Mouse (Mus musculus) limb, embryonic 13.5 days (tissue): Measurements from ENCODE around the gene Gm10130. TPM values are rescaled to one million over a fixed set of nuclear protein-coding genes. Genes with fewer than 3 reads are reported as not detected.
"Not testable (repeated sequence)": the region's sequence is repeated elsewhere in the genome, so short reads cannot be mapped to it uniquely, and the experiment has no call there.

Experiments
- ATAC-seq: fragments of 200-750 bp; cut with Nextera tagmentation; 2 replicates; pipeline ENCODE4 v1.8.0; 2017; ENCODE audit warnings: low read depth, moderate number of reproducible peaks, moderate TSS enrichment; ENCODE audit not compliant: low FRiP score
- H3K27ac ChIP-seq: fragments of 300-500 bp; sonication (generic); 2 replicates; pipeline ENCODE4 v1.5.1; 2015; ENCODE audit warnings: inconsistent platforms, mild to moderate bottlenecking, moderate library complexity
- H3K27me3 ChIP-seq: fragments of 300-500 bp; sonication (generic); 2 replicates; pipeline ENCODE4 v1.6.1; 2015; ENCODE audit warnings: mild to moderate bottlenecking, inconsistent platforms
- H3K36me3 ChIP-seq: fragments of 300-500 bp; sonication (generic); 2 replicates; pipeline ENCODE4 v1.6.1; 2015; ENCODE audit warnings: inconsistent platforms, mild to moderate bottlenecking, moderate library complexity
- H3K4me1 ChIP-seq: fragments of 300-500 bp; sonication (generic); 2 replicates; pipeline ENCODE4 v1.6.1; 2015; ENCODE audit warnings: inconsistent platforms
- H3K4me2 ChIP-seq: fragments of 300-500 bp; sonication (generic); replicated peaks from 2 replicates; pipeline ENCODE4 v1.6.1; 2015; ENCODE audit warnings: inconsistent platforms, mild to moderate bottlenecking, moderate library complexity
- H3K4me3 ChIP-seq: fragments of 300-500 bp; sonication (generic); 2 replicates; pipeline ENCODE4 v1.5.1; 2015; ENCODE audit warnings: moderate library complexity, mild to moderate bottlenecking, inconsistent platforms
- H3K9ac ChIP-seq: fragments of 300-500 bp; sonication (generic); 2 replicates; pipeline ENCODE4 v1.6.1; 2015; ENCODE audit warnings: mild to moderate bottlenecking, inconsistent platforms
- H3K9me3 ChIP-seq: fragments of 300-500 bp; sonication (generic); 2 replicates; pipeline ENCODE4 v1.6.1; 2016; ENCODE audit warnings: inconsistent platforms
- WGBS: fragments of 180-500 bp; shearing (Covaris S2); methylation state at CpG from one replicate; pipeline ENCODE4 v1.1.7; 2015; 5-methylcytosine and 5-hydroxymethylcytosine counted together
- polyA plus RNA-seq: library from polyadenylated mRNA; unstranded; fragments of >200 nt; fragmentation: Nextera tagmentation; extraction: Ambion mirVana; gene quantifications from 2 replicates; pipeline ENCODE4 v1.2.1, GENCODE M21; 2015

The Gm10130 gene
- 4.0 and 4.7 TPM in 2 replicates for polyA plus RNA-seq

- 95% methylated on average over 5 of the region's 5 CpGs for WGBS
- Histone ChIP-seq H3K9ac (no peak within 1 kb of the TSS), H3K9me3 (peaks cover 45% of the 10 kb centered on the region), H3K27me3 (no peaks in the 10 kb centered on the region), H3K27ac (no peak within 1 kb of the TSS), H3K4me2 (no peak within 1 kb of the TSS), H3K4me3 (no peak within 1 kb of the TSS), H3K4me1 (no peaks in the 10 kb centered on the region), H3K36me3 (peaks cover 60% of the 10 kb centered on the region)
- ATAC-seq: no peak
These were observed at the start of gene Gm10130 for GRCm38 (mm10) chr2:150323402-150323801. Gm10130 (plus strand) TSS chr2:150323702.

GRCm38 (mm10) chr2:150293669-150294068 lies 29.8 kb upstream of the Gm10130 start:
- H3K9ac ChIP-seq: no peak overlapping the region
- H3K27me3 ChIP-seq: no peaks in the 10 kb centered on the region
- no peak overlapping the region for H3K4me3 ChIP-seq
- no peaks in the 10 kb centered on the region for H3K9me3 ChIP-seq
- H3K4me2 ChIP-seq: no peak overlapping the region
- WGBS: 84% methylated on average over 6 of the region's 6 CpGs
- H3K27ac ChIP-seq: no peak overlapping the region
- no peaks in the 10 kb centered on the region for H3K4me1 ChIP-seq
- no peaks in the 10 kb centered on the region for H3K36me3 ChIP-seq
- ATAC-seq: no peak

GRCm38 (mm10) chr2:150299096-150299495 lies 24.4 kb upstream of the Gm10130 start:
- H3K4me2 ChIP-seq: no peak overlapping the region
- no peak overlapping the region for H3K27ac ChIP-seq
- H3K27me3 ChIP-seq: no peaks in the 10 kb centered on the region
- H3K4me1 ChIP-seq: no peaks in the 10 kb centered on the region
- 64% methylated on average over 1 of the region's 1 CpGs for WGBS
- H3K9ac ChIP-seq: no peak overlapping the region
- ATAC-seq: no peak
- H3K9me3 ChIP-seq: no peaks in the 10 kb centered on the region
- H3K36me3 ChIP-seq: no peaks in the 10 kb centered on the region
- no peak overlapping the region for H3K4me3 ChIP-seq

GRCm38 (mm10) chr2:150307183-150307773 lies 16.2 kb upstream of the Gm10130 start:
- no peaks in the 10 kb centered on the region for H3K27me3 ChIP-seq
- no peak overlapping the region for H3K4me3 ChIP-seq
- no peak overlapping the region for H3K27ac ChIP-seq
- no peak for ATAC-seq
- no peaks in the 10 kb centered on the region for H3K9me3 ChIP-seq
- 86% methylated on average over 10 of the region's 10 CpGs for WGBS
- H3K9ac ChIP-seq: no peak overlapping the region
- no peak overlapping the region for H3K4me2 ChIP-seq
- no peaks in the 10 kb centered on the region for H3K4me1 ChIP-seq
- no peaks in the 10 kb centered on the region for H3K36me3 ChIP-seq

- peak overlapping the region; percentile 62 for H3K4me2 ChIP-seq
- peak; percentile 99 for ATAC-seq
- H3K27me3 ChIP-seq, H3K9me3 ChIP-seq, H3K4me1 ChIP-seq, H3K27ac ChIP-seq: not testable (repeated sequence)
- peak overlapping the region; percentile 58 for H3K4me3 ChIP-seq
- H3K36me3 ChIP-seq: peaks cover 14% of the 10 kb centered on the region
- WGBS: 8% methylated on average over 19 of the region's 19 CpGs
- H3K9ac ChIP-seq: peak overlapping the region; percentile 76
These were observed 12.3 kb upstream of the Gm10130 start for GRCm38 (mm10) chr2:150310952-150311884.

- no peak overlapping the region for H3K4me2 ChIP-seq
- H3K27me3 ChIP-seq: no peaks in the 10 kb centered on the region
- peaks cover 38% of the 10 kb centered on the region for H3K9me3 ChIP-seq
- H3K27ac ChIP-seq: no peak overlapping the region
- no peak overlapping the region for H3K9ac ChIP-seq
- no peak overlapping the region for H3K4me3 ChIP-seq
- no peaks in the 10 kb centered on the region for H3K4me1 ChIP-seq
- ATAC-seq: no peak
- H3K36me3 ChIP-seq: peaks cover 48% of the 10 kb centered on the region
These were observed 7.4 kb upstream of the Gm10130 start for GRCm38 (mm10) chr2:150316140-150316539.

GRCm38 (mm10) chr2:150318973-150319372 lies 4.5 kb upstream of the Gm10130 start:
- H3K4me1 ChIP-seq: no peaks in the 10 kb centered on the region
- H3K27me3 ChIP-seq: no peaks in the 10 kb centered on the region
- no peak overlapping the region for H3K4me3 ChIP-seq
- WGBS: 97% methylated on average over 1 of the region's 1 CpGs
- peaks cover 61% of the 10 kb centered on the region for H3K36me3 ChIP-seq
- no peak overlapping the region for H3K27ac ChIP-seq
- H3K9ac ChIP-seq: no peak overlapping the region
- peaks cover 53% of the 10 kb centered on the region for H3K9me3 ChIP-seq
- H3K4me2 ChIP-seq: no peak overlapping the region
- ATAC-seq: no peak

- not testable (repeated sequence) for H3K27ac ChIP-seq, H3K4me2 ChIP-seq, H3K9ac ChIP-seq, H3K4me1 ChIP-seq, H3K27me3 ChIP-seq, H3K4me3 ChIP-seq, ATAC-seq, H3K9me3 ChIP-seq, H3K36me3 ChIP-seq
These were observed 33.6 kb downstream of the Gm10130 start for GRCm38 (mm10) chr2:150357136-150357535.

GRCm38 (mm10) chr2:150362113-150362877 lies 38.8 kb downstream of the Gm10130 start, which contains the start of gene 3300002I08Rik:
3300002I08Rik (minus strand) TSS chr2:150362765.
- not testable (repeated sequence) for H3K27me3 ChIP-seq, H3K9me3 ChIP-seq, H3K36me3 ChIP-seq, H3K4me1 ChIP-seq
- WGBS: 5% methylated on average over 17 of the region's 17 CpGs
- Histone ChIP-seq H3K4me3 (peak within 1 kb of the TSS; percentile 65), H3K9ac (peak within 1 kb of the TSS; percentile 78), H3K27ac (peak within 1 kb of the TSS; percentile 69), H3K4me2 (peak within 1 kb of the TSS; percentile 59)
- ATAC-seq: peak; percentile 97

- WGBS: 12% methylated on average over 4 of the region's 4 CpGs
- Histone ChIP-seq H3K4me3 (peak overlapping the region; percentile 65), H3K9ac (peak overlapping the region; percentile 78; the same call in 1 of the 2 replicates), H3K36me3 (peaks cover 3% of the 10 kb centered on the region; the same call in 1 of the 2 replicates), H3K27ac (no peak overlapping the region), H3K9me3 (no peaks in the 10 kb centered on the region), H3K4me1 (no peaks in the 10 kb centered on the region), H3K27me3 (no peaks in the 10 kb centered on the region), H3K4me2 (peak overlapping the region; percentile 59)
- no peak; the same call in 1 of the 2 replicates for ATAC-seq
These were observed 39.4 kb downstream of the Gm10130 start for GRCm38 (mm10) chr2:150362878-150363229.

GRCm38 (mm10) chr2:150385553-150386106 lies 62.1 kb downstream of the Gm10130 start:
- not testable (repeated sequence) for H3K4me1 ChIP-seq, H3K27me3 ChIP-seq, H3K27ac ChIP-seq, H3K4me2 ChIP-seq, ATAC-seq, H3K36me3 ChIP-seq, H3K9me3 ChIP-seq, H3K4me3 ChIP-seq, H3K9ac ChIP-seq
- 96% methylated on average over 19 of the region's 19 CpGs for WGBS

GRCm38 (mm10) chr2:150390198-150390597 lies 66.7 kb downstream of the Gm10130 start:
- no peaks in the 10 kb centered on the region for H3K36me3 ChIP-seq
- H3K9ac ChIP-seq: no peak overlapping the region
- H3K4me3 ChIP-seq: no peak overlapping the region
- H3K27ac ChIP-seq: no peak overlapping the region
- H3K4me1 ChIP-seq: no peaks in the 10 kb centered on the region
- no peaks in the 10 kb centered on the region for H3K9me3 ChIP-seq
- WGBS: 81% methylated on average over 1 of the region's 1 CpGs
- ATAC-seq: no peak
- no peaks in the 10 kb centered on the region for H3K27me3 ChIP-seq
- no peak overlapping the region for H3K4me2 ChIP-seq
